Mouse (Mus musculus) liver, adult (tissue): ENCODE results near the gene Gm11541.

Source experiments
- GATA4 ChIP-seq: IDR thresholded peaks from 2 replicates; pipeline ENCODE4 v1.6.1; 2014; ENCODE audit warnings: mild to moderate bottlenecking, low read length; ENCODE audit not compliant: insufficient replicate concordance

Gm11541 gene

GRCm38 (mm10) chr11:94704020-94704419, 279 bp downstream of the Gm11541 start:
- TF ChIP-seq GATA4, result no peak

GRCm38 (mm10) chr11:94702216-94702610, 2.1 kb downstream of the Gm11541 start:
- TF ChIP-seq GATA4, result no peak

DNA sequence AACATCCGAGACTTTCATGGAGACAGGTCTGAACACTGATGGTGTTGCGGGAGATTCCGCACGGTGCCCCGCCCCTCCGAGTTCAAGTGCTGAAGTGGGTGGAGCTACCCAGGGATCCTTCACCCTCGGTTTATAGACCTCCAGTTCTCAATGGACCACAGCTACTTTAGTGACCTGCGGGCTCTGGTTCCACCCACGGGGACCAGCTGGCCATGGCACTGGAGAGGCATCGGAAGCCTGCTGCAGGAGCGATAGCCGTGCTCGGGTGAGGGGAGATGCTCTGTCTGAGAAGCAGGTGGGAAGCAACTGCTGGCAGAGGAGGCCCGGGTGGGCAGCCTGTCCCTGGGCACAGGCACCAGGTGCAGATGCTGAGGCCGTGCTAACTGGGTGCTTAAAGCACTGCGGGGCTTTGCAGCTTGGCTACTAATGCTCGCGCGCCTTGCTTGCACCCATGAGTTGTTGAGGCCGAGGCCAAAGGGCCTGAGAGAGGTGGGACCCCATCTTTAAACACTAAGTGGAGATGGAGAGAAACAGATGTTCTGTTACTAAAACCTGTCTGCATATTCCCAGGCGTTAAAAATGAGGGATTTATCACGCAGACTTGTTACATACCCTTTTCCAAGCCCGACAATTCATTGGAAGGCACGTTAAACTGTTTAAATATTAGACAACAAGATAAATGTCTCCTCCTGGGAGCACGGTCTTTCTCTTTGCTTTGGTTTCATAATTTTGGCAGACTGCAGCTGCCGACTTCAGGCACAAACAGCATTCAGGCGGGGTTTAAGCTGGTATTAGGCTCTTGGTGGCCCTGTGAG, 2.7 kb downstream of the Gm11541 start:
- no peak for TF ChIP-seq GATA4

- no peak for TF ChIP-seq GATA4
These were observed 4.9 kb downstream of the Gm11541 start for GRCm38 (mm10) chr11:94699399-94699798.

DNA sequence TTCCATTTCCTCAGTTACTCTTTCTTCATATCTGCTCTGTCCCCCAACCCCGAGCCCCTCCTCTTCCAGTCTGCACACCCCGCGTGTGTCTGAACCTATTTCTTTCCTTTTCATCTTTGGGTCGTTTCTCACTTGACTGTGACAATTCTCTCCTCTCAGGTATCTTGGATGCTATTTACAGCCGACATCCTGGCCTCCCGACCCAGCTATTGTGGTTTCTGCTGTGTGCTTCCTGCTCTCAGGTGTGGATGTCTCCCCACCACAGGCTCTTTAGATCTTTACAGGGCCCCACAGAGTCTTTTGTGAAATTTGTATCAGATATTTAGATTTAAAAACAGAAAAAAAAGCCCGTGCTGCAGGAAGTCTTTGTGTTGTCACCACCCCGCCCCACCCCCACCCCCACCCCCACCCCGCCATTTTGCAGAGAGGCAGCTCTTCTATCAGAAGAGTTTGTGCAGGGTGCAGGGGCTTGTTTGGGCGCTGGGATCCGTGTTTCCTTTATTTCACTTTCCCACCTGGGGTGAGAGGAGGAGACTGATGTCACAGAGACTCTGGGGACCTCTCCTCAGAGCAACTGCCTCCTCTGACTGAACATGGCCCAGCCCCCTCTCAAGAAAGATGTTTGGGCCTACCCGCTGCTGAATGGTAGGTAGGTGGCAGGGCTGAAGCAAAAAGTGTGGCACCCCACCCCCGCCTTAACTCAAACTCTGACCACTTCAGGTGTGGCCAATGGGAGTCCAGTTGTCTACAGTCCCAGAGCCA, 6.4 kb downstream of the Gm11541 start:
- no peak for TF ChIP-seq GATA4

- TF ChIP-seq GATA4, result no peak
These were observed 7.2 kb downstream of the Gm11541 start for GRCm38 (mm10) chr11:94697140-94697539.

- TF ChIP-seq GATA4, result no peak
These were observed 8.8 kb downstream of the Gm11541 start for GRCm38 (mm10) chr11:94695508-94695907.

- no peak for TF ChIP-seq GATA4
These were observed 17.1 kb downstream of the Gm11541 start for GRCm38 (mm10) chr11:94687178-94687577.

DNA sequence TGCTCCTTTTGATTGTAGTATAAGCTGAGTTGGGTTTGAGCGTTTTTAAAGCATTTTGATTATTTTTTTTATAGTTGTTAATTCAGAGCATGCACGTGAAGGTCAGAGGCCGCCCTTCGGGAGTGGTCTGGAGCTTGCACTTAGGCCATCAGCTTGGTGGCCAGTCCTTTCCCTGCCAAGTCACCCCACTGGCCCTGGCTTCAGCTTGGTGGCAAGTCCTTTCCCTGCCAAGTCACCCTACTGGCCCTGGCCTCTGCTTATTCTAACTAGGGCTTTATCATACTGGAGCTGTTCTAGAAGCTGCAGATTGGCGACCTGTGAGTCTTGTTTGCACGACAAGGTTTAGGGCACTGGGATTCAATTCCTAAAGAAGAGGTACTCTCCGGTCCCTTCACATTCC, 21.9 kb downstream of the Gm11541 start:
- TF ChIP-seq GATA4, result no peak

GRCm38 (mm10) chr11:94681640-94682039, 22.7 kb downstream of the Gm11541 start:
- TF ChIP-seq GATA4, result no peak

DNA sequence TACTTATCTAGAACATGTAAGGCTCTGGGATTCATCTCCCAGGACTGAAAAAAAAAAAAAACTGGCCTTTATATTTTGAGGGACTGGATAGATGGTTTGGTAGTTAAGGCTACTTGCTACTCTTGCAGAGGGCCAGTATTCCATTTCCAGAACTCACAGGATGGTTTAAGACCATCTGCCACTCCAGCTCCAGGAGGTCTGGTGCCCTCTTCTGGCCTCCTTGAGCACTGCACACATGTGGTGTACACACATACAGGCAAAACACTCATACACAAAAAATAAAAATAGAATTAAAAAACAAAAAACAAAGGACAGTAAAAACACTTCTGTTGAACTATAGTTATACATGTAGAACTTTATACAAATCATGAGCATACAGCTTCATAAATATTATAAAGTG, 23.7 kb downstream of the Gm11541 start:
- no peak for TF ChIP-seq GATA4

DNA sequence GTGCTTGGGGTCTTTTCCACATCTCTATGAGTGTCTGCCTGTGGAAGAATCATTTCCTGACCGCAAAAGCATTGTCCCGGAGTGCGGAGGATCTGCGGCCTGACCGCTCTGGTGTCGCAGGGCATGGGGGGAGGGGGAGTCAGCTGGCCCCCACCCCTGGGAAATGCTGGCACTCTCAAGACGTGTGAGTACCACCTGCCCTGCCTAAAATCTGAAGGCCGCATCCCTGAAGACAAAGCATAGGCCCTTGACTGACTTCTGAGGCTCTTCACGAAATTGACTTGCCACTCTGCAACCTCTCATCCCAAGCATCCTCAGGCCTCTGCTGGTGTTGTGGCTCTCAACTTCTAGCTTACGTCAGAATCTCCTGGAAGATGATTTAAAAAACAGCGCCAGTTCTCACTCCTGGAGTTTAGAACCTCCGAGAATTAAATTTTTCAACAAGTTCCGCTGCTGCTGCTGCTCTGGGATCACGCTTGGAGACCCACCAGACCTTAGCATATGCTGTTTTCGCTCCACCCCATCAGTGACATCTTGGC, 26.6 kb downstream of the Gm11541 start:
- no peak for TF ChIP-seq GATA4

GRCm38 (mm10) chr11:94676754-94677606, 27.3 kb downstream of the Gm11541 start, which contains the start of gene Xylt2:
TSS of gene Xylt2 (minus strand) at chr11:94677515.
- TF ChIP-seq GATA4, result peak; percentile 28; the same call in 1 of the 2 replicates

- no peak for TF ChIP-seq GATA4
These were observed 28.0 kb downstream of the Gm11541 start for GRCm38 (mm10) chr11:94676308-94676707.

DNA sequence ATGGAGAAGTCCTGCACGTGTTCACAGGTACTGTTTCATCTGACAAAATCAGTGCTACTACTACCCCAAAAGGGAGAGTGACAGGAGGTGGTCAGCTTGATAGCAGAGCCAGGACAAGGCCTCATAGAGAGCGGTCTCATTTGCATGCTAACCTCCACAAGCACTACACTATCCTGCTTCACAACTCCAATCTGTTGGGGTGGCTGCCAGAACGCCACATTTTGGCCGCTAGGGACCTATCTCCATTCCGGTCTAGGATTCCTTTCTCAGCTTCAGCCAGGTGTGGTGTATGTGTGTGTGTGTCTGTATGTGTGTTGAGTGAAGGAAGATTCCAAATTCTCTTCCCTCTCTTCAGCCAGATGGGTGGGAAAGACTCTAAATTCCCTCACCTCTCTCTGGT, 28.9 kb downstream of the Gm11541 start:
- no peak for TF ChIP-seq GATA4
